Mouse (Mus musculus): ENCODE measurements around the gene Slc18a2.

Slc18a2 gene

DNA sequence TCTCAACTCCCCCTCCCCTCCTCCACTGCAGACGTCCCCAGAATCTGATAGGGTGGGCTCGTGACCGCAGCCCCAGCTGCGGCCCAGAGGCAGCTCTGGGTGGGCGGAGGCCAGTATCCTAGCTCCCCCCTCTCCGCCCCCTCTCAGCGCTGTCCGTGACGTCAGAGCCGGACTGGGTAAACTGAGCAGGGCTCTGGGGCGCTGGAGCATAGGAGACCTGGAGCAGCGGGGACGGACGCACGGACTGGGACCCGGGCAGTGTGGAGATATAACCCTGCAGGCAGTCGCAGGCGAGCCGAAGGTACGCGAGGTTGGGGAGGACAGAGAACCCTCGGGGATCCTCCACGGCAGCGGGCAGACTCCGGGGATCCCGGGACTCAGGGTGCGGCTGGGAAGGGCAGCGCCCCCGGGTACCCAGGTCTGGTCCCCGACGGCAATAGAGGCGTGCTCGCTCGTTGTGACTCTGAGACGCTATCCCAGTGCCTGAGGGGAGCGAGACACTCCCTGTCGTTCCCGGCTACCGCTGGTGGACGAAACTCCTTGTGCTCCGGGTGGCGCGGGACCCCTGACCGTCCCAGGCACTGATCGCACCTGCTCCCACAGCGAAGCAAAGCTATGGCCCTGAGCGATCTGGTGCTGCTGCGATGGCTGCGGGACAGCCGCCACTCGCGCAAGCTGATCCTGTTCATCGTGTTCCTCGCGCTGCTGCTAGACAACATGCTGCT, at the start of gene Slc18a2:
Gene Slc18a2 (plus strand): TSS at position 179 of the 725 bp plus-strand sequence.
- in situ Hi-C loops (cut with MboI, MseI) = no loop called here

DNA sequence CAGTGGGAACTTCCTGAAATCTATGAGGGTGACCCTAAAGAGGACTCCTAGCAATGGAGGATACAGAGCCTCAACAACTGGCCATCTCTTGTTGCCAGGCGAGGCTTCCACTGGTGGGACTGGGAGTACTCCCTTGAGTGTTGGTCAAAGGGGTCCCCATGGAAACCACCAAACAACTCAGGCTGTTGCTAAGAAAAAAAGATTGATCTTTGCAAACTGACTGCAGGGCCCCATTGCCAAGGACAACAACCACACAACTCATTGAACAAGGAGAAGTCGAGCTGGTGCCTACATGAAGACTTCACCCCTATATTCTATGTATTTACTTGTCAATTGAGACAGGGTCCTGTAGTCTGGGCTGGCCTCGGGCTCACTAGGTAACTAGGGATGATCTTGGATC, 43.8 kb upstream of the Slc18a2 start:
- in situ Hi-C loops (cut with MboI, MseI) = no loop called here

- in situ Hi-C loops (cut with MboI, MseI) = no loop called here
These were observed 41.7 kb upstream of the Slc18a2 start, which contains the start of gene Kcnk18 for GRCm38 (mm10) chr19:59218991-59219390. Gene Kcnk18 (plus strand): TSS chr19:59219214.

DNA sequence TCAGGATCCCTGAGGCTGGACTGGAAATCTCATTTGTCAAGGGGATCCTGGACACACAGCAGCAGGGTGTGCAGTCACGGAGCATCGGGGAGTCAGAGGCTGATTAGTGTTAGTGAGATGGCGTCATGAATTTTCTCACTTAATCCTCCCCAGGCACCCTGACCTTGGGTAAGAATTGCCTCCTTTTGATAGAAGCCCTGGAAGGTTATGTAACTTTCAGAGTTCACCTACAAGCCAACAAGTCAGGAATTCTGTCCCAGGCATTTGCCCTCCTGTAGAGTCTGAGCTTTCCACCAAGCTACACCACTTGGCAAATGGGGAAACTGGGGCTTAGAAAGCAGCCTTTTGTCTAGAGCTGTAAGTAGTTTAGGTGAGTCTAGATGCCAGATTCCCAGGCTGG, 39.6 kb upstream of the Slc18a2 start:
- in situ Hi-C loops (cut with MboI, MseI) = no loop called here

- in situ Hi-C loops (cut with MboI, MseI) = no loop called here
These were observed 32.3 kb upstream of the Slc18a2 start for GRCm38 (mm10) chr19:59228376-59228775.

DNA sequence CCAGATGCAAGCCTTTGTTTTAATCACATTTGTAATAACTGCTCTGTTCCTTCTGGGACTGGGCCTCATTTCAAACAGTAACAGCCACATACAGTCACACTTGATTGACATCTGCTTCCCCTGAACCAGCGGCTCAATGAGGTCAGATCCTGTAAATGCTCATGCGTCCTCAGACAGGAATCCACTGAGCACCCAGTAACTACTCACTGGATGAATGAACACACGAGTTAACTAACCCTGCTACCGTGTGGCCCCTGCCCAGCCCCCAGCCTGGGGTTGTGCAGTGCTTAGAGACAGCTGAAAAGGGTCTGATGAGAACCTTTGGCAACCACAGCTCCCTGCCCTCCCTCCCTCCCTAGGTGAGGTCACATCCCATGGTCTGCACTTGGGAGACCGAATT, 27.9 kb upstream of the Slc18a2 start:
- in situ Hi-C loops (cut with MboI, MseI) = no loop called here

DNA sequence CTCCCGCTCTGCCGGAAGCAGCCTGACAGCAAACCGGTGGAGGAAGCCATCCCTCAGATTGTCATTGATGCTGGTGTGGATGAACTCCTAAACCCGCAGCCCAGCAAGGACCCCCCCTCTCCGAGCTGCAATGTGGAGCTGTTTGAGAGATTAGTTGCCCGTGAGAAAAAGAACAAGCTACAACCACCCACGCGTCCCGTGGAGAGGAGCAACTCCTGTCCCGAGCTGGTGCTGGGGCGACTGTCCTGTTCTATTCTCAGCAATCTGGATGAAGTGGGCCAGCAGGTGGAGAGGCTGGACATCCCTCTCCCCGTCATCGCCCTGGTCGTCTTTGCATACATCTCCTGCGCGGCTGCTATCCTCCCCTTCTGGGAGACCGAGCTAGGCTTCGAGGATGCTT, 25.7 kb upstream of the Slc18a2 start:
- in situ Hi-C loops (cut with MboI, MseI) = no loop called here

DNA sequence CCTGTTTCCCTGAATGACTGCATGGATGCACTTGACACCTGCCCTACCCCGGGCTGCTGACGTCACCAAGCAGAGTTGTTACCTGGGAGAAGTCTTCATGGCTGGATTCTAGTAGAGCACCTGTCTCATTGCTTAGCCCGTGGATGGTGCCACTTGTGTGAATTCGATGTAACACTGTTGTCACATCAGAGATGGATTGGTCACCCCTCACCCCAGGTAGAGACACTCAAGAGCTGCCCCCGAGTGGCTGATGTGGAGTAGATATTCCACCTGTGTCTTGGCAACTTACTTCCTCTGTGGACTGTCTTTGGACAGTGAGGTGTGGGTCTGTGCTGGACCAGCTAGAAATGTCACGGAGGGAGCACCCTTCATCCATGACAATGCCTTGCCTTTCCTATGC, 24.6 kb upstream of the Slc18a2 start:
- in situ Hi-C loops (cut with MboI, MseI) = no loop called here

GRCm38 (mm10) chr19:59238630-59239029, 22.1 kb upstream of the Slc18a2 start:
- in situ Hi-C loops (cut with MboI, MseI) = no loop called here

- in situ Hi-C loops (cut with MboI, MseI) = no loop called here
These were observed 21.4 kb upstream of the Slc18a2 start for GRCm38 (mm10) chr19:59239124-59239817.

- in situ Hi-C loops (cut with MboI, MseI) = loop anchor here (5.0 kb wide), 2 partner anchors 100 to 140 kb away; no protein-coding TSS in a partner anchor
These were observed 18.7 kb upstream of the Slc18a2 start for GRCm38 (mm10) chr19:59241987-59242386.

DNA sequence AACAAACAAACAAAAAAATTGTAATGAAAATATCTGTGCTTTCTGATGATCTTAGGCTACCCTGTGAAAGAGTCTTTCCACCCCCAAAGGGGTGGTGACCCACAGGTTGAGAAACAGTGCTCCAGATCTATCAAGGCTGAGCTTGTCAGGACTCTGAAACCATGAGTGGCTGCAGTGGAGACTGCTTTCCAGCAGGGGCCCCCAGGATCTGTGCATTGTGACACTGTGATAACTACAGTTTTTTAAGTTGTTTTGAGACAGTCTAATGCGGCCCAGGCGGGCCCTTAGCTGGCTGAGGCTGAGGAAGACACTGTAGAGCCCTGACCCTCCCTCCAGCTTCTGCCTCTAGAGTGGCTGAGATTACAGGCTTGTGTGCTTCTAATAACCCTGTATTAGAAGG, 17.6 kb upstream of the Slc18a2 start:
- in situ Hi-C loops (cut with MboI, MseI) = loop anchor here (5.0 kb wide), 2 partner anchors 99 to 139 kb away; no protein-coding TSS in a partner anchor

GRCm38 (mm10) chr19:59248144-59248543, 12.6 kb upstream of the Slc18a2 start:
- in situ Hi-C loops (cut with MboI, MseI) = no loop called here

GRCm38 (mm10) chr19:59248553-59249286, 12.0 kb upstream of the Slc18a2 start:
- in situ Hi-C loops (cut with MboI, MseI) = no loop called here

GRCm38 (mm10) chr19:59252651-59253050, 8.0 kb upstream of the Slc18a2 start:
- in situ Hi-C loops (cut with MboI, MseI) = no loop called here

GRCm38 (mm10) chr19:59259633-59260032, 1.1 kb upstream of the Slc18a2 start:
- in situ Hi-C loops (cut with MboI, MseI) = no loop called here

- in situ Hi-C loops (cut with MboI, MseI) = no loop called here
These were observed 908 bp downstream of the Slc18a2 start for GRCm38 (mm10) chr19:59261604-59262003.

DNA sequence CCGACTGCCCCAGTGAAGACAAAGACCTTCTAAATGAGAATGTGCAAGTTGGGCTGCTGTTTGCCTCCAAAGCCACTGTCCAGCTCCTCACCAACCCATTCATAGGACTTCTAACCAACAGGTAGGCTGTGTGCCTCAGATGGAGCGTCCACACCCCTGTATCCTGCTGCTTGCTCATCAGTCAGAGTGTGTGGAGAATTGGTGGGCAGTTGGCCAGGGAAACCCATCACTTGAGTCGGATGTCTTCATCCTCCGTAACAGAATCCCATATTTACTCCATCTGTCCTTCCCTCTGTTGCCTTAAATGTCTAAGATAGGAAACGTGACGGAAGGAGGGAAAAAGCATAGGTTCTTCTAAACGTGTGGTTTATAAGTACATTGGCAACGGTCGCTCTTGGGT, 2.5 kb downstream of the Slc18a2 start:
- in situ Hi-C loops (cut with MboI, MseI) = no loop called here

DNA sequence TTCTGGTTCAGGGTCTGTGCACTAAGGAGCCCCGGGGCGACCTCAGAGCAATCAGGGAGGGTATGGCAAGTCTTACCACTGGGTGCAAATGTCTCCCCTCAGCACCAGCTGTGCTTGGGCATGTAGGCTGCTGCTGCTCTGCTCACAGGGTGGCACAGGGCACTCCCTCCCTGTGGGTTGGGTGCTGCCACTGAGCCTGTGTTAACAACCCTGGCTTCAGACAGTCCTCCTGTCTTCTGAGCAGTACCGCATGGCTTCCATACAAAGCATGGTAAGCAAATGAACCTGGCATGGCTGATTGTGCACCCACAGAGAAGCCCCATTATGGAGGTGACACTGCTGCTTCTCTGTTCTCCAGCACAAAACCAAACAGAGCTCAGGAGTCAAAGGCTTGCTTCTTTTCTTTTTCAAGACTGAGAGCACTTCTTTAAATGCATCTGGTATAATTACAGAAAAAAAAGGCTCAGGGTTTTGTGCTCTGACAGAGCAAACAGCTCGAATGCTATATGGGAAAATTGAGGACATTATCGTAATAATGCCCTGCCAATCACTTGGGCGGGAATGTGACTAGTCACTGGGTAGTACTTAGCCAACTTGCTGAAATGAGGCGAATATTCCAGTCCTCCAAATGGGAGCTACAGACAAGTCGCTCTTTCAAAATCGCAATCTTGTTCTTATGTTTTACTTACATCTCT, 4.3 kb downstream of the Slc18a2 start:
- in situ Hi-C loops (cut with MboI, MseI) = no loop called here

DNA sequence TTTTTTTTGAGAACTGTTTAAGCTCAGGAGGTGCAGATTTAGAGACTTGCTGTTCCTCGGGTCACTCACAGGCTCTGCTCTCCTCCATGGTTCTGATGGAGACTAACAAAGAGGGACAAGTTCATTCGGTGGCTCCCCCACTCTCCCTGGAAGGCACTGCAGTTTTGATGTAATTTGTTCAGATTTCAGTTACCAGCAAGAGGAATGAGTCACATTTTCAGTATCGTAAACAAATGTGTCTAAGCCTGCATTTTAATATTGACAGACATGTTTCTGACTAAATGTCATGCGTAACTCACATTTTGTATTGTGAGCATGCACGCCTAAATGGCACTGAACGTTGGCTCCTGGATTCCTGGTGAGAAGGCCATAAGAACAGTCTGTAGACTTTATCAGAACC, 5.2 kb downstream of the Slc18a2 start:
- in situ Hi-C loops (cut with MboI, MseI) = no loop called here

- in situ Hi-C loops (cut with MboI, MseI) = no loop called here
These were observed 6.8 kb downstream of the Slc18a2 start for GRCm38 (mm10) chr19:59267417-59267963.
